Mouse (Mus musculus): ENCODE measurements around the gene Gfpt1.

The Gfpt1 gene

DNA sequence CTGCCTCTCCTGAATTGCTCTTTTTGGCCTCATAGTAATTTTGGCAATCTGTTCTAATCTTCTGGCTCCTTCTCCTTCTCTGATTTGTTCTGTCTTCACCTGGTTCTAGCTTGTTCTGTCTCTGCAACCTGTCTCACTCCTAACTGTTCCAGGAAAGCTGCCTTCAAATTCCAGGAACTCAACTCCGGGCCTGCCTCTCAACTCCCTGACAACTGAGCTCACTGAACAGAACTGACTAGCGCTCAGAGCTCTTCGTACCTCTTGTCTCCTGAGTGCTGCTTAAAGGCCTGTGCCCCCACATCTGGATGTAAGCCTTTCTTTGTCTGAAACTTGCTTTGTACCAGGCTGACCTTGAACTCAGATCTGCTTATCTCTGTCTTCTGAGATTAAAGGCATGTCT, 10.2 kb upstream of the Gfpt1 start:
- no peak for TF ChIP-seq GATA4 (IDR thresholded peaks at IDR 0.05; ENCODE audit: insufficient replicate concordance, low read length)

DNA sequence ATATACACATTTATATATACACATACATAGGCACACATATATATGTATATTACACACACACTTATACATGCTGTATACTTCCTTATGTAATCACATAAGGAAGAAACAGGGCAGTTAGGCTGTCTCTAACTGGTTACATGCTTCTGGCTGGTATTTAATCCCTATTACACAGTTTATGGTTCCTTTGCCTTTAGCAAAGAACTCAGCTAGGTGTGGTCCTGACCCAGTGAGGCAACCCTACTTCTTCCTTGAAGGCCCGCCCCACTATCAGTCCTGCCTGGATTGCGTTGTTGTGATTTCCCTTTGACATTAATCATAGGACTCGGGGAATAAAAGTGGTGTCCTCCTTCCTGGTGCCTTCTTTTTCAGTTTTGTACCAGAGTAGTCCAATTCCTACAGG, 8.3 kb upstream of the Gfpt1 start:
- no peak for TF ChIP-seq GATA4 (IDR thresholded peaks at IDR 0.05; ENCODE audit: insufficient replicate concordance, low read length)

DNA sequence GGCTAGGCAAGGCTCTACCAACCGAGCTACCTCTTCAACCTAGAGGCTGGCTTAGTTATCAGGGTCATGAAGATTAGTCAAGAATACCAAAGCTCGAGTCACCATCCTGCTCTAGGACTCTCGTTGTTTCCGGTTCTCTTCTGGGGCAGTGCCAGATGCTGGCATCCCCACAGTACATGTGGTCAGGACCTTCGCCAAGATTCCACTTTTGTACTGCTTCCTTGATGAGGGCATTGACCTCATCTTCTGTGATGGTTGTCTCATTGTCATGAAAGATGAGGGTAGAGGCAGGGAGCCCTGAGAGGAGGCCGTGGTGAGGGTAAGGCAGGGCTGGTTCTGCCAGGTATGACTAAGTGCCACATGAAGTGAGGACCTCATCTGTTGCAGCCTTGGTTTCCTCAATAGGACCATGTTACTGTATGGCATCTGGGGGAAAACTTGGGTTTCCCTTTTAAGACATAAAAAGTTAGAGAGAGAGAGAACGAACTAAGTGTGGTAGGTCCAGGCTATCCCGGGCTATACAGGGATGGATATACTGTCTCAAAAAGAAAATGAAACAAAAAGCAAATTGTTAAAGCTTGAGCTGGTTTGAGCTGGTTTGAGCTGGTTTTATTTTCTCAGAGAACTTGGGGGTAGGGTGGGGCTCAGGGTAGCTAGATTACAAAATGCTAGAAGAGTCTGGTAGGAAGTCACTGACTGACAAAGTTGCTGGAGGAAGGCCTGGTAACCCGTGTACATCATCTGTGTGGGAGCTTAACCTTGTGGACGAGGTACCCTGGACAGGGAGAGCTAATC, 4.6 kb upstream of the Gfpt1 start:
- TF ChIP-seq GATA4 (IDR thresholded peaks at IDR 0.05; ENCODE audit: insufficient replicate concordance, low read length) = no peak

DNA sequence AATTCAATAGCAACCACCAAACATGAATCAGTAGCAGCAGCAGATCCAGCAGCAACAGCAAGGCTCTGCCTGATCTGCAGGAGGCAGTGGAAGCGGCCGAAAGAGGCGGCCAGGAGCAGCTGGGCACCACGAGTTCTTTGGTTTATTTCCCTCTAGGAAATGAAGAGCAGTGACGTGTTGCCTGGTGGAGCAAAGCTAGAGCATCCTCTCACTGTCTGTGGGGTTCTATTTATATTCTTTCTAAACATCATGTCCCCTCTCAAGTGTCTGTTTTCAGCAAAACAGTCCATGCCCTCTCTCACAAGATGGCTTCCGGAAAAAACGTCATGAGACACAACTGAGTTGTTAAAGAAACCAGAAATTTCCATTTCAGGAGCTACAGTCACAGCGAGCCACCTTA, 3.5 kb upstream of the Gfpt1 start:
- no peak for TF ChIP-seq GATA4 (IDR thresholded peaks at IDR 0.05; ENCODE audit: insufficient replicate concordance, low read length)

DNA sequence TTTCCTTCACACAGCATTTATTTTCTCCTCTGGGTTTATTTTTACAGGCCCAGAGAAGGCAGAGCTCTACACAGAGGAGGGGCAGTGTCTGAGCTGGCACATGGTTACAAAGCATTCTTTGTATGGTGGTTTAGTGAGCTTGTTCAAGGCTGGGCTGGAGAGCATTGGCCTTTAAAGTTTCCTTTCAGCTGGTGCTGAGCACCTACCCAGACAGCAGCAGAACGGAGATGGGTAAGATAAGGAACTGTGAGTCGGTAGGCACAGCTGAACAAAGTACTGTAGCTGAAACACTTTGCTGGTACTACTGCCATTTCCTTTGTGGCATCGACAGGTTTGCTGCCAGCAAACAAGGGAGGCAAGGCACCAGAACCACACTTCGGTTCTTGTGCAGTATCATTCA, 1.7 kb upstream of the Gfpt1 start:
- no peak for TF ChIP-seq GATA4 (IDR thresholded peaks at IDR 0.05; ENCODE audit: insufficient replicate concordance, low read length)

DNA sequence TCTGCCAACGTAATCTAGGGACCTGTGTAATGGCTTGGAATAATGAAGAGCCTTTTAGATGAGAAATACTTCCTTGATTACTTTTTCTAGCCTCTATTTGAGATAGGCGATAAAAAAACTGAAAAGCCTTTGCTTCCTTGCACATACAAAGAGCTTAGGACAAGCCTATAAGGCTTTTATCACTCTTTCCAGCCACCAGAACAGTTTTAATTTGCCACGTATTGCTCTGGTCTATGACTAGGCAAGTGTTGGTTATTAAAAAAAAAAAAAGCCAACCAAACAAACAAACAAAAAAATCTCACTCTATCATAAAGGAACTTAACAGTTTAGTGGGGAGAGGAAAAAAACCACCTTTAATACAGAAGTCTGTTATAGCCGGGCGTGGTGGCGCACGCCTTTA, 1.2 kb upstream of the Gfpt1 start:
- TF ChIP-seq GATA4 (IDR thresholded peaks at IDR 0.05; ENCODE audit: insufficient replicate concordance, low read length) = no peak

DNA sequence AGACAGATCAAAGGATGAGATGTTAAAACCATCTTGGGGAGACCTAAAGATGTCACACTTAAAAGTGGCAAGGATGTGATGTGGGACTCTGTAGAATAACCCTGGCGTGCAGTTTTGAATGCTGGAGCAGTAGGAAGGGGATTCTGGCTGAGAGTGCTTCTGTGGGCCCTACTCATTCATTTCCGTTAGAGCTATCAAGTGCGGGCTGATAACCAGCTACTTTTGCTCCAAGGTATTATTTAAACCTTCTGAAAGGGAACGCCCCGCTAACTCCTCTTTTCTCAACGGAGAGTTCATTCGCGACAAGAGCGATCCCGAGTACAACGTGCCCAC, 676 bp upstream of the Gfpt1 start:
- TF ChIP-seq GATA4 (IDR thresholded peaks at IDR 0.05; ENCODE audit: insufficient replicate concordance, low read length) = no peak

DNA sequence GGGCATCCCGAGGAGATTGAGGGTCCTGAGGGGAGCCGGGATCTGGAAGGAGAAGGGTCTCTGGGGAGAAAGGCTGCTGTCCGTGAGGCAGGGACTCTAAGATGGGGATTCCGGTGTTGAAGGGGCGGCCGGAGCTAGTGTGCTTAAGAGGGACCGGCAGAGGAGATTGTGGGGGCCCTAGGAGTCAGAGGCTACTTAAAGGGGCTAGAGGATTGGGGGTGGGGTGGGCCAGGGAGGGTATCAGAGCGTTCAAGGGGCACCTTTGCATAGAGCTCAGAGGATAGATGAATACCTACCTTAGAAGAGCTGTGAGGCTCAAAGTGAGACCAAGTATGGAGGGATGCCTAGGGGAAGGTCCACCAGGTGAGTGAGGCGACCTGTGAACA, 478 bp downstream of the Gfpt1 start:
- no peak for TF ChIP-seq GATA4 (IDR thresholded peaks at IDR 0.05; ENCODE audit: insufficient replicate concordance, low read length)

DNA sequence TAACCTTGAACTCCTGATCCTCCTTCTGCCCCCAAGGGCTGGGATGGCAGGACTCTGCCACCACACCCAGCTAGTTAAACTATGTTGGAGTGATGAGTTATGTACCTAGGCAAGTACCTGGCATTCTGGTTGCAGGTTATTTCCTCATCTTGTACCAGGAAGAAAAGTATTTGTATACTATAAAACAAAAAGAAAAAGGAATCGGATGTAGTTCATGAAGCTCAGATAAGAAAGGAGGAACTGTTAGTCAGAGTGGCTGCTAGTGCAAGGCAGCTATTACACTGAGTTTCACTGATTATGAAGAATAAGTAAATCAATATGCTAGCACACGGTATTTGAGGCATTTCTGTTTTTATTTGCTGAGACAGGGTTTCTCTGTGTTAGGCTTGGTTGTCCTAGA, 2.2 kb downstream of the Gfpt1 start:
- no peak for TF ChIP-seq GATA4 (IDR thresholded peaks at IDR 0.05; ENCODE audit: insufficient replicate concordance, low read length)

DNA sequence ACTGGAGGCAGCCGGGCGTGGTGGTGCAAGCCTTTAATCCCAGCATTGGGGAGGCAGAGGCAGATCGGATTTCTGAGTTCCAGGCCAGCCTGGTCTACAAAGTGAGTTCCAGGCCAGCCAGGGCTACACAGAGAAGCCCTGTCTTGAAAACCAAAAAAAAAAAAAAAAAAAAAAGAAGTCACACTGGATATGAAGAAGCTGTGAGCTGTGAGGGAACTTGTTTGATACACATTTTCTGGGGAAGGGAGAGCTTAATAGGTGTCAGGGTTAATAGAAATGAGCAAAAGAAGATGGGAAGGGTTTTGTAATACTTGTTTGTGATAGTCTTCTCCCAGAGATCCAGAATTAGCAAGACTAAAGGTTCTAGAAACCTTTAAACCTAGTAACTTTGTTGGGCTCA, 2.9 kb downstream of the Gfpt1 start:
- TF ChIP-seq GATA4 (IDR thresholded peaks at IDR 0.05; ENCODE audit: insufficient replicate concordance, low read length) = no peak

DNA sequence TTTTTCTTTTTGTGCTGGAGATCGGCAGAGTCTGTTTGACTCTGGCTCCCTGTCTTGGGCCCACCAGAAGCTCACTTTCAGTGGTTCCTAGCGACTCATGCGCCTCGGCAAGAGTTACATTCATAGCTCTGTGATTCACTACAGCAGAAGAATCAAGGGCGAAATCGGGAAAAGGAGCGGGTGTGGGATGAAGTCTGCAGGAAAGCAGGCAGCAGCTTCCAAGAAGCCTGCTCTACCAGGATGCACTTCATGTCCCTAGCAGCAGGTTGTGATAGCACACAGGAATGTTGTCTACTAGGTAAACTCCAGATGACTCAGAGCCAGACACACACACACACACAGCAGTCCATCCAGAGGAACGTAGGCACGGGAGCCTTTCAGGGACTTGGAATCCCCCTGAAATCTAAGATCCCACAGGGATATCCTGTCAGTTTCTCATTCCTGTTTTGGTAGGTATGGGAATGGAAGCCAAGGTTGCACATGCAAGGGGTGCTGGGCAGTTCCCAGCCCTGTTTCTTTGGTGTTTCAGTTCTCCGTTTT, 9.3 kb downstream of the Gfpt1 start:
- TF ChIP-seq GATA4 (IDR thresholded peaks at IDR 0.05; ENCODE audit: insufficient replicate concordance, low read length) = no peak

DNA sequence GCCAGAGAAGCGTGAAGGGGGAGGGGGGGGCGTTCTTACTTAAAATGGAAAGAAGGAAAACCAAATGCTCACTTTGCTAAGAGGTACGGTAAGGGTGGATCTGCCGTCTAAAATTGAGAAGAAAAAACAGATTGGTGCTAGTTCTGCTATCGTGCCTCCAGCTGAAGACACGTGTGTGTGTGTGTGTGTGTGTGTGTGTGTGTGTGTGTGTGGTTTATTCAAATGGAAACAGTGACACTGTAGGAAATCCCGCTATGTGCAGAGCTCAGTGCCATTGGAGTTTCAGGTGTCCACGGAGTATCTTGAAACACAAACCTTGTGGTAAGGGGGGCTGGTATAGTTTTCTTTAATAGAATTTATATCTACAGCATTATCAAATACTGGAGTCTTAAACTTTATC, 11.5 kb downstream of the Gfpt1 start:
- no peak for TF ChIP-seq GATA4 (IDR thresholded peaks at IDR 0.05; ENCODE audit: insufficient replicate concordance, low read length)

DNA sequence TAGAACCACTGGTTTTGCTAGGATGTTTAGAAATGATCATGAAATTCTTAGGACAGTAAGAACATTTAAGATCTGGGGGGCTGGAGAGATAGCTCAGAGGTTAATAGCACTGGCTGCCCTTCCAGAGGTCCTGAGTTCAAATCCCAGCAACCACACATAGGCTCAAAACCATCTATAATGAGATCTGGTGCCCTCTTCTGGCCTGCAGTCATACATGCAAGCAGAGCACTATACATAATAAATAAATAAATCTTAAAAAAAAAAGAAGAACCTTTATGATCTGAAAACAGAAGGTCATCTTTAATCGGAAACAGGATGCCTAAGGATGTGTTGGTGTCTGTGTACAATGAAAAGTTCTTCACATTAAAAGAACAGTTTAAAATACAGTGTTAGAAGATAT, 17.1 kb downstream of the Gfpt1 start:
- TF ChIP-seq GATA4 (IDR thresholded peaks at IDR 0.05; ENCODE audit: insufficient replicate concordance, low read length) = no peak

DNA sequence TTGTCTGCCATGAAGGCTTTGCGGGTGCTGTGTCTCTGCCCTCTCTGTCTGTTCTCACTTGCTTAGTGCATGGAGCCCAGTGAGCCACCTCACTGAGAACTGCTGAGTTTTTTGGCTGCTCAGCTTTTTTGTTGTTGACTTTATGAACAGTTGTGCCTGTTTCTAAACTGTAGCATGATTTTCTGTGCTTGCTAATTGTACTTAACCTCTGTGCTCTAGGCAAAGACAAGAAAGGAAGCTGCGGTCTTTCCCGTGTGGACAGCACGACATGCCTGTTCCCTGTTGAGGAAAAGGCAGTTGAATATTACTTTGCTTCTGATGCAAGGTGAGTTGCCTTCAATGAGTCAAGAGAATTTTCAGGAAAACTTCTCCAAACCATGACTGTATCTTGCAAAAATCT, 20.9 kb downstream of the Gfpt1 start:
- TF ChIP-seq GATA4 (IDR thresholded peaks at IDR 0.05; ENCODE audit: insufficient replicate concordance, low read length) = no peak

DNA sequence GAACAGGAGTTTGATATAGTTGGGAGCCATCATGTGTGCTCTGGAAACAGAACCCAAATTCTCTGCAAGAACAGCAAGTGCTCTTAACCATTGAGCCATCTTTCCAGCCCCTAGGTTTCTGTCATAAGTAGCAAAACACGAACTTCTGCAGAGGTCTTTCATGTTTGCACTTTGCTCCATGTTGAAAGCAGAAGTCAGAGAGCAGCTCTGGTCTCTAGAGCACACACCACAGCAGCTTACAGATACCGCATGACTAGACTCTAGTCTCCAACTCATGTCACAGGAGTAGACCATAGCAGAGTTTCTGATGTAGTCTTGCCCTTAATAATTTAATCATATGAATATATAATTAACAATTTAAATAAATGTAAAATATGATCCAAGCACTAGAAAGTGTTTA, 25.6 kb downstream of the Gfpt1 start:
- TF ChIP-seq GATA4 (IDR thresholded peaks at IDR 0.05; ENCODE audit: insufficient replicate concordance, low read length) = no peak

DNA sequence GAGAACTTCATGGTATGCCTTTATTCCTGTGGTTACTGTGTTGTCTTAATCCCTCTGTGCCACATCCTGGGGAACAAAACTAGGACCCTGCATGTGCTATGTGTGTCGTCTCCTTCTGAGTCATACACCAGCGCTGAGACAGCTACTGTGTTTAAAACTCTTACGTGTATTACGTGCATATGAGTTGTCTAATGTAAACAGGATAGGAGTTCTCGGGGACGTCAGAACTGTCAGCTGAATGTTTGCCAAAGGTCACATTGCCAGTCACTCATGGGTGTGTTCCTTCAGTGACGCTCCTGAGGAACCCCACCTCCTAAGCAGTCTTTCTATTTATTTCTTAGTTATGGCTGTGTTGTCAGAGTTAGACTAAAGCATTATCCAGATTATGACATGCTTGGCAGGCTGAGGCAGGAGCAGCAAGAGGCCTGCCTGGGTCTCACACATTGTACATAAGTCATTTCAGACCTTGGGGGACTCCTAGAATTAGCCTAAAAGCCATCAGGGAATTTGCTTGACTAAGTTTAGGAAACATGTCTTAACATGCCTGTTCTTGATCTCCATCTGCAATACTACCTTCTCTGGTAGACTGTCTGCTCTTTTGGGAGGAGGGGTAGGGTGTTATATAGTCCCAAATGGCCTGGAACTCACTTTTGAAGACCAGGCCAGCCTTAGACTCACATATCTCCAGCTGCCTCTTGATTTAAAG, 26.7 kb downstream of the Gfpt1 start:
- no peak for TF ChIP-seq GATA4 (IDR thresholded peaks at IDR 0.05; ENCODE audit: insufficient replicate concordance, low read length)

DNA sequence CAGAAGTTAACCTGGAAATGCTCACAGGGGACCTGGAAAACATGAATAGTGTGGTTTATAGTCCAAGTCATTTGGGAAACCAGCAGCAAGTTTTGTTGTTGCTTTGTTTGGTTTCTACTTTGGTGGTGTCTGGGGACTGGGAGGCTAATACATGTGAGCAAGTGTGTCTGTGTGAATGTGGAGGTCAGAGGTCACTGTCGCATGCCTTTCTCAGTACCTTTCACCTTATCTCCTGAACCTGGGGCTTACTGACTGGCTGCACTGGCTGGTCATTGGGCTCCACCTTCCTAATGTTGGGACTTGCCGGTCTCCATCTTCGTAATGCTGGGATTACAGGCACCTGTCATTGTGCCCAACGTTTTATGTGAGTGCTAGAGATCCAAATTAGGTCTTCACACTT, 28.0 kb downstream of the Gfpt1 start:
- no peak for TF ChIP-seq GATA4 (IDR thresholded peaks at IDR 0.05; ENCODE audit: insufficient replicate concordance, low read length)
